Mouse (Mus musculus): ENCODE measurements around the gene Shox2.

DNA sequence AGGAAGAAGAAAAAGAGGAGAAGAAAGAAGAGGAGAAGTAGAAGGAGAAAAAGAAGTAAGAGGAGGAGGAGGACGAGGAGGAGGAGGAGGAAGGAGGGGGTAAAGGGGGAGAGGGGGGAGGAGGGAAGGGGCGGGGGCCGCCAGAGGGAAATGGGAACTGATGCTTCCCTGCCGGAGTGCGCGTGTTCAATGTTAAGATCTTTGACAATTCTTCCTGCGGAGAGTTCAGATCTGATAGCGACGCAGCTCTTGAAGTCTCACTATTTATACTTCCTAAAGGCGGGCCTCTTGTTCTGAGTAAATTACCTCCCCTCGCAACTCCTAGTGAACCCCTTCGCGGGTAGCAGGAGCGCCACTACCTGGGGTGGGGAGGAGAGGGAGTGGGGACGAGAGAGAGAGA lies at the start of gene Shox2:
- TF ChIP-seq CTCF (conservative IDR thresholded peaks at IDR 0.05; ENCODE audit: insufficient read depth, insufficient read length, low read depth, low read length) = no peak
- TF ChIP-seq POLR2A (IDR thresholded peaks at IDR 0.05; ENCODE audit: low read depth, low read length) = no peak
